25 mouse cellular contexts compared by ENCODE assay signal in genomic region chr8:107186659-107187390, GRCm38 (mm10). TPM values are rescaled to one million over a fixed set of nuclear protein-coding genes. Genes with fewer than 3 reads are reported as not detected.
A peak's percentile ranks its signal among the peaks of the same experiment; 100 is the strongest.
DNase-seq lines count a peak whose midpoint lies in the region; ATAC-seq and TF ChIP-seq lines count a peak whose summit lies in the region.
"Had no signal": no experiment of that assay in that cellular context is flagged by ENCODE, and none has a peak within 500 bp of the region (broad histone marks: within the 10 kb centered on the region; RNA-seq: fewer than 3 reads in every experiment).

No protein-coding gene starts in this region.

- no peak for DNase-seq in embryonic facial prominence, embryonic 14.5 days (ENCODE audit: low spot score)
- no peak for DNase-seq in embryonic facial prominence, embryonic 10.5 days (ENCODE audit: low spot score)
- no peak for DNase-seq in kidney, postnatal 10 days
- DNase-seq in brain, adult 2 months (ENCODE audit: low read depth, low spot score): peak; percentile 28
- no peak for DNase-seq in left cerebral cortex, adult 2 months (ENCODE audit: extremely low spot score in 1 of 2, low spot score in 2 of 2)
- DNase-seq: adrenal gland, postnatal 14 days; cerebellum, adult 9-10 months; gastrocnemius, postnatal 25 days; heart, postnatal 36 days; left cerebral cortex, postnatal 4 days; lung, embryonic 14.5 days; midbrain, embryonic 14.5 days; thymus, adult 18-20 months; thymus, postnatal 36 days had no signal

- no peak overlapping the region for H3K4me3 ChIP-seq in embryonic facial prominence, embryonic 14.5 days (ENCODE audit: low read depth, low read length)
- H3K4me3 ChIP-seq in embryonic facial prominence, embryonic 10.5 days: no peak overlapping the region
- no peak overlapping the region for H3K4me3 ChIP-seq in kidney, embryonic 16.5 days (ENCODE audit: low read length)
- no peak overlapping the region for H3K4me3 ChIP-seq in intestine, postnatal 0 days (ENCODE audit: low read depth, low read length)
- H3K4me3 ChIP-seq in left cerebral cortex, adult 2 months: no peak overlapping the region
- H3K4me3 ChIP-seq: forebrain, embryonic 12.5 days; heart, embryonic 15.5 days; limb, embryonic 15.5 days; megakaryocyte, embryonic 14.5 days; neural tube, embryonic 12.5 days had no signal

- TF ChIP-seq CTCF in intestine, postnatal 0 days (IDR thresholded peaks at IDR 0.05; ENCODE audit: low read depth): no peak
- no peak for TF ChIP-seq CTCF in left cerebral cortex, adult 2 months (IDR thresholded peaks at IDR 0.05)

- no peak overlapping the region for H3K27ac ChIP-seq in embryonic facial prominence, embryonic 14.5 days (replicated peaks; ENCODE audit: low read depth, low read length)
- H3K27ac ChIP-seq in embryonic facial prominence, embryonic 10.5 days (replicated peaks): no peak overlapping the region
- peak overlapping the region; percentile 26; the same call in 1 of the 2 replicates for H3K27ac ChIP-seq in kidney, embryonic 16.5 days (ENCODE audit: low read length)
- H3K27ac ChIP-seq in intestine, postnatal 0 days (ENCODE audit: low read depth, low read length): no peak overlapping the region
- no peak overlapping the region for H3K27ac ChIP-seq in left cerebral cortex, adult 2 months
- H3K27ac ChIP-seq: forebrain, embryonic 12.5 days; heart, embryonic 15.5 days; hindbrain, embryonic 14.5 days; limb, embryonic 15.5 days; liver, embryonic 14.5 days; neural tube, embryonic 12.5 days had no signal

- H3K9me3 ChIP-seq in embryonic facial prominence, embryonic 14.5 days (ENCODE audit: control insufficient read depth, low read length): 0 out of 2 replicates have a peak, but pooled peaks cover 3% of the 10 kb centered on the region
- no peaks in the 10 kb centered on the region for H3K9me3 ChIP-seq in embryonic facial prominence, embryonic 10.5 days
- H3K9me3 ChIP-seq in kidney, embryonic 16.5 days (ENCODE audit: low read length): no peaks in the 10 kb centered on the region
- H3K9me3 ChIP-seq in intestine, postnatal 0 days (ENCODE audit: control insufficient read depth): no peaks in the 10 kb centered on the region
- H3K9me3 ChIP-seq: forebrain, embryonic 12.5 days; heart, embryonic 15.5 days; limb, embryonic 15.5 days; megakaryocyte, embryonic 14.5 days; neural tube, embryonic 12.5 days had no signal

- H3K4me2 ChIP-seq in embryonic facial prominence, embryonic 14.5 days (ENCODE audit: low read depth, low read length): no peak overlapping the region
- no peak overlapping the region for H3K4me2 ChIP-seq in kidney, embryonic 16.5 days (replicated peaks; ENCODE audit: low read depth, low read length)
- no peak overlapping the region for H3K4me2 ChIP-seq in intestine, postnatal 0 days (replicated peaks; ENCODE audit: low read depth)
- H3K4me2 ChIP-seq: forebrain, embryonic 12.5 days; heart, embryonic 15.5 days; hindbrain, embryonic 14.5 days; limb, embryonic 15.5 days; lung, embryonic 14.5 days; neural tube, embryonic 12.5 days had no signal

- WGBS in embryonic facial prominence, embryonic 14.5 days: 73% methylated on average over 15 of the region's 15 CpGs
- 78% methylated on average over 15 of the region's 15 CpGs for WGBS in embryonic facial prominence, embryonic 10.5 days
- WGBS in kidney, embryonic 16.5 days: 36% methylated on average over 15 of the region's 15 CpGs
- WGBS in intestine, postnatal 0 days: 48% methylated on average over 15 of the region's 15 CpGs

- no peaks in the 10 kb centered on the region for H3K4me1 ChIP-seq in embryonic facial prominence, embryonic 14.5 days (ENCODE audit: control insufficient read depth, insufficient read depth, low read length)
- H3K4me1 ChIP-seq in embryonic facial prominence, embryonic 10.5 days: 0 out of 2 replicates have a peak, but pooled peaks cover 2% of the 10 kb centered on the region
- H3K4me1 ChIP-seq in kidney, embryonic 16.5 days (ENCODE audit: insufficient read depth, low read length): peaks cover 20% of the 10 kb centered on the region
- H3K4me1 ChIP-seq in intestine, postnatal 0 days (replicated peaks; ENCODE audit: control insufficient read depth, insufficient read depth, low read length): no peaks in the 10 kb centered on the region
- H3K4me1 ChIP-seq: forebrain, embryonic 12.5 days; neural tube, embryonic 12.5 days had no signal

- no peaks in the 10 kb centered on the region for H3K27me3 ChIP-seq in embryonic facial prominence, embryonic 14.5 days (replicated peaks; ENCODE audit: control insufficient read depth, insufficient read depth, low read length)
- no peaks in the 10 kb centered on the region for H3K27me3 ChIP-seq in embryonic facial prominence, embryonic 10.5 days (replicated peaks; ENCODE audit: low read depth, poor library complexity, severe bottlenecking)
- no peaks in the 10 kb centered on the region for H3K27me3 ChIP-seq in kidney, embryonic 16.5 days (ENCODE audit: insufficient read depth, low read length)
- H3K27me3 ChIP-seq in intestine, postnatal 0 days (replicated peaks; ENCODE audit: control insufficient read depth, insufficient read depth, low read length): no peaks in the 10 kb centered on the region
- H3K27me3 ChIP-seq: forebrain, embryonic 12.5 days; heart, embryonic 15.5 days; limb, embryonic 15.5 days; megakaryocyte, embryonic 14.5 days; neural tube, embryonic 12.5 days had no signal

- H3K36me3 ChIP-seq in embryonic facial prominence, embryonic 14.5 days (ENCODE audit: control insufficient read depth, insufficient read depth, low read length): peaks cover 46% of the 10 kb centered on the region
- H3K36me3 ChIP-seq in embryonic facial prominence, embryonic 10.5 days (replicated peaks): peaks cover 53% of the 10 kb centered on the region
- H3K36me3 ChIP-seq in kidney, embryonic 16.5 days (ENCODE audit: insufficient read depth, low read length): peaks cover 27% of the 10 kb centered on the region
- H3K36me3 ChIP-seq in intestine, postnatal 0 days (ENCODE audit: control insufficient read depth, insufficient read depth): peaks cover 38% of the 10 kb centered on the region

- 0 out of 2 replicates have a peak, but pooled peaks have one; percentile 60 for ATAC-seq in embryonic facial prominence, embryonic 14.5 days (ENCODE audit: low read depth)
- 0 out of 2 replicates have a peak, but pooled peaks have one; percentile 70 for ATAC-seq in kidney, embryonic 16.5 days (ENCODE audit: low FRiP score, low TSS enrichment)
- ATAC-seq in intestine, postnatal 0 days: peak; percentile 42
- no peak for ATAC-seq in megakaryocyte progenitor cell, adult 5-6 weeks (replicated peaks; ENCODE audit: poor library complexity)
- ATAC-seq: inflammation-experienced regulatory T-cells, adult 6 months had no signal

- intact Hi-C loops in left cerebral cortex, adult 2 months (cut with DNase I): no loop called here

- no peak overlapping the region for H3K9ac ChIP-seq in embryonic facial prominence, embryonic 14.5 days (ENCODE audit: low read depth, low read length)
- 0 out of 2 replicates have a peak overlapping the region, but pooled peaks have one; percentile 17 for H3K9ac ChIP-seq in kidney, embryonic 16.5 days (replicated peaks; ENCODE audit: low read length)
- H3K9ac ChIP-seq in intestine, postnatal 0 days (ENCODE audit: low read depth, low read length): no peak overlapping the region
- H3K9ac ChIP-seq: forebrain, embryonic 12.5 days; heart, embryonic 15.5 days; hindbrain, embryonic 14.5 days; limb, embryonic 15.5 days; liver, embryonic 14.5 days; lung, embryonic 14.5 days; neural tube, embryonic 12.5 days had no signal

RNA-seq across cellular contexts. Expression of gene Cyb5b, which starts 36.4 kb away (rescaled TPM):
- 78.5 and 86.5 TPM in 2 replicates for polyA plus RNA-seq in embryonic facial prominence, embryonic 14.5 days (2014; fragmentation: Nextera tagmentation; extraction: Ambion mirVana)
- polyA plus RNA-seq in embryonic facial prominence, embryonic 10.5 days (2016; fragmentation: Nextera tagmentation; extraction: Ambion mirVana): 138 and 149 TPM in 2 replicates
- polyA plus RNA-seq in kidney, embryonic 16.5 days (2015; fragmentation: Nextera tagmentation; extraction: Ambion mirVana): 138 and 144 TPM in 2 replicates
- 93.2 and 103 TPM in 2 replicates for polyA plus RNA-seq in intestine, postnatal 0 days (2015; fragmentation: Nextera tagmentation; extraction: Ambion mirVana)
- total RNA-seq in megakaryocyte progenitor cell, adult 5-6 weeks (2015): 54.1 and 58.4 TPM in 2 replicates
- total RNA-seq in megakaryocyte progenitor cell, adult 5-6 weeks (2017): 61.0 and 67.1 TPM in 2 replicates
- 10 to 100 TPM; 92.3 to 93.6 TPM for total RNA-seq in left cerebral cortex, adult 2 months (2021)
